Mouse (Mus musculus): ENCODE results near the gene Dnajc24. TPM values are rescaled to one million over a fixed set of nuclear protein-coding genes. Genes with fewer than 3 reads are reported as not detected.

The Dnajc24 gene
- 27.0 and 30.4 TPM in 2 replicates for polyA plus RNA-seq (2015; fragmentation: Nextera tagmentation; extraction: Ambion mirVana)

GRCm38 (mm10) chr2:106002835-106003739 lies at the start of gene Dnajc24:
Gene Dnajc24, minus strand, starts transcription at chr2:106003549.
- peak; percentile 85 for ATAC-seq (ENCODE audit: extremely low read depth, insufficient number of reproducible peaks, low FRiP score, low TSS enrichment)
- H3K4me3 ChIP-seq: peak within 1 kb of the TSS; percentile 67
- WGBS: 2% methylated on average over 44 of the region's 44 CpGs
- H3K4me2 ChIP-seq: peak within 1 kb of the TSS; percentile 74
- H3K4me1 ChIP-seq: peaks cover 7% of the 10 kb centered on the region
- no peaks in the 10 kb centered on the region for H3K9me3 ChIP-seq
- 0 out of 2 replicates have a peak, but pooled peaks cover 6% of the 10 kb centered on the region for H3K27me3 ChIP-seq (replicated peaks)
- H3K36me3 ChIP-seq: peaks cover 8% of the 10 kb centered on the region
- H3K9ac ChIP-seq: peak within 1 kb of the TSS; percentile 88
- peak within 1 kb of the TSS; percentile 69 for H3K27ac ChIP-seq (replicated peaks)

- H3K9ac ChIP-seq: no peak overlapping the region
- H3K27ac ChIP-seq (replicated peaks): no peak overlapping the region
- no peaks in the 10 kb centered on the region for H3K36me3 ChIP-seq
- no peak overlapping the region for H3K4me3 ChIP-seq
- no peak for ATAC-seq (ENCODE audit: extremely low read depth, insufficient number of reproducible peaks, low FRiP score, low TSS enrichment)
- H3K4me1 ChIP-seq: no peaks in the 10 kb centered on the region
- 75% methylated on average over 4 of the region's 4 CpGs for WGBS
- no peaks in the 10 kb centered on the region for H3K9me3 ChIP-seq
- no peaks in the 10 kb centered on the region for H3K27me3 ChIP-seq (replicated peaks)
- no peak overlapping the region for H3K4me2 ChIP-seq
These were observed 43.3 kb upstream of the Dnajc24 start for GRCm38 (mm10) chr2:106046686-106047085.

GRCm38 (mm10) chr2:106042495-106042894 lies 39.1 kb upstream of the Dnajc24 start:
- 72% methylated on average over 7 of the region's 7 CpGs for WGBS
- H3K4me3 ChIP-seq: no peak overlapping the region
- H3K36me3 ChIP-seq: no peaks in the 10 kb centered on the region
- no peak overlapping the region for H3K4me2 ChIP-seq
- no peaks in the 10 kb centered on the region for H3K27me3 ChIP-seq (replicated peaks)
- no peak for ATAC-seq (ENCODE audit: extremely low read depth, insufficient number of reproducible peaks, low FRiP score, low TSS enrichment)
- no peaks in the 10 kb centered on the region for H3K9me3 ChIP-seq
- H3K27ac ChIP-seq (replicated peaks): no peak overlapping the region
- no peak overlapping the region for H3K9ac ChIP-seq
- H3K4me1 ChIP-seq: no peaks in the 10 kb centered on the region

- Histone ChIP-seq H3K9me3 (no peaks in the 10 kb centered on the region), H3K27ac (replicated peaks) (no peak overlapping the region)
- 80% methylated on average over 5 of the region's 5 CpGs for WGBS
These were observed 38.6 kb upstream of the Dnajc24 start for GRCm38 (mm10) chr2:106041961-106042360.

GRCm38 (mm10) chr2:106038286-106038685 lies 34.9 kb upstream of the Dnajc24 start:
- Histone ChIP-seq H3K4me1 (no peaks in the 10 kb centered on the region), H3K27ac (replicated peaks) (no peak overlapping the region), H3K9me3 (no peaks in the 10 kb centered on the region), H3K36me3 (no peaks in the 10 kb centered on the region), H3K4me2 (no peak overlapping the region), H3K27me3 (replicated peaks) (no peaks in the 10 kb centered on the region), H3K9ac (no peak overlapping the region), H3K4me3 (no peak overlapping the region)
- 62% methylated on average over 4 of the region's 4 CpGs for WGBS
- ATAC-seq (ENCODE audit: extremely low read depth, insufficient number of reproducible peaks, low FRiP score, low TSS enrichment): no peak

More at GRCm38 (mm10) chr2:106041961-106042360, 38.6 kb upstream of the Dnajc24 start:
- no peak overlapping the region for H3K4me2 ChIP-seq
- H3K9ac ChIP-seq: no peak overlapping the region
- no peak overlapping the region for H3K4me3 ChIP-seq
- H3K4me1 ChIP-seq: no peaks in the 10 kb centered on the region
- no peak for ATAC-seq (ENCODE audit: extremely low read depth, insufficient number of reproducible peaks, low FRiP score, low TSS enrichment)
- no peaks in the 10 kb centered on the region for H3K27me3 ChIP-seq (replicated peaks)
- H3K36me3 ChIP-seq: no peaks in the 10 kb centered on the region

- no peaks in the 10 kb centered on the region for H3K9me3 ChIP-seq
- H3K36me3 ChIP-seq: no peaks in the 10 kb centered on the region
- no peak overlapping the region for H3K27ac ChIP-seq (replicated peaks)
- no peak overlapping the region for H3K4me2 ChIP-seq
- H3K4me1 ChIP-seq: no peaks in the 10 kb centered on the region
- H3K9ac ChIP-seq: no peak overlapping the region
- WGBS: 49% methylated on average over 3 of the region's 3 CpGs
- no peaks in the 10 kb centered on the region for H3K27me3 ChIP-seq (replicated peaks)
- ATAC-seq (ENCODE audit: extremely low read depth, insufficient number of reproducible peaks, low FRiP score, low TSS enrichment): no peak
- no peak overlapping the region for H3K4me3 ChIP-seq
These were observed 21.5 kb upstream of the Dnajc24 start for GRCm38 (mm10) chr2:106024895-106025294.

- Histone ChIP-seq H3K4me1 (no peaks in the 10 kb centered on the region), H3K27me3 (replicated peaks) (peaks cover 16% of the 10 kb centered on the region; the same call in 1 of the 2 replicates), H3K9ac (no peak overlapping the region), H3K4me3 (no peak overlapping the region), H3K4me2 (no peak overlapping the region), H3K27ac (replicated peaks) (no peak overlapping the region), H3K36me3 (no peaks in the 10 kb centered on the region), H3K9me3 (no peaks in the 10 kb centered on the region)
- 46% methylated on average over 2 of the region's 2 CpGs for WGBS
- no peak for ATAC-seq (ENCODE audit: extremely low read depth, insufficient number of reproducible peaks, low FRiP score, low TSS enrichment)
These were observed 5.1 kb upstream of the Dnajc24 start for GRCm38 (mm10) chr2:106008415-106008814.

GRCm38 (mm10) chr2:105987999-105988398 lies 15.3 kb downstream of the Dnajc24 start:
- H3K4me1 ChIP-seq: no peaks in the 10 kb centered on the region
- ATAC-seq (ENCODE audit: extremely low read depth, insufficient number of reproducible peaks, low FRiP score, low TSS enrichment): no peak
- H3K4me2 ChIP-seq: no peak overlapping the region
- H3K36me3 ChIP-seq: no peaks in the 10 kb centered on the region
- H3K9ac ChIP-seq: no peak overlapping the region
- no peak overlapping the region for H3K27ac ChIP-seq (replicated peaks)
- WGBS: 28% methylated on average over 2 of the region's 2 CpGs
- H3K9me3 ChIP-seq: no peaks in the 10 kb centered on the region
- H3K27me3 ChIP-seq (replicated peaks): no peaks in the 10 kb centered on the region
- no peak overlapping the region for H3K4me3 ChIP-seq

- H3K27ac ChIP-seq (replicated peaks): no peak overlapping the region
- H3K27me3 ChIP-seq (replicated peaks): no peaks in the 10 kb centered on the region
- no peaks in the 10 kb centered on the region for H3K36me3 ChIP-seq
- WGBS: 52% methylated on average over 1 of the region's 1 CpGs
- no peak overlapping the region for H3K4me2 ChIP-seq
- H3K9me3 ChIP-seq: no peaks in the 10 kb centered on the region
- no peak overlapping the region for H3K9ac ChIP-seq
- H3K4me1 ChIP-seq: no peaks in the 10 kb centered on the region
- ATAC-seq (ENCODE audit: extremely low read depth, insufficient number of reproducible peaks, low FRiP score, low TSS enrichment): no peak
- no peak overlapping the region for H3K4me3 ChIP-seq
These were observed 16.2 kb downstream of the Dnajc24 start for GRCm38 (mm10) chr2:105987131-105987530.

GRCm38 (mm10) chr2:105985206-105985605 lies 18.1 kb downstream of the Dnajc24 start:
- peaks cover 2% of the 10 kb centered on the region; the same call in 1 of the 2 replicates for H3K36me3 ChIP-seq
- no peak for ATAC-seq (ENCODE audit: extremely low read depth, insufficient number of reproducible peaks, low FRiP score, low TSS enrichment)
- 82% methylated on average over 7 of the region's 7 CpGs for WGBS
- no peaks in the 10 kb centered on the region for H3K4me1 ChIP-seq
- H3K9ac ChIP-seq: no peak overlapping the region
- H3K27ac ChIP-seq (replicated peaks): no peak overlapping the region
- no peaks in the 10 kb centered on the region for H3K9me3 ChIP-seq
- H3K27me3 ChIP-seq (replicated peaks): no peaks in the 10 kb centered on the region
- H3K4me2 ChIP-seq: no peak overlapping the region
- H3K4me3 ChIP-seq: no peak overlapping the region

GRCm38 (mm10) chr2:105978065-105978464 lies 25.3 kb downstream of the Dnajc24 start:
- H3K27me3 ChIP-seq (replicated peaks): no peaks in the 10 kb centered on the region
- no peak overlapping the region for H3K27ac ChIP-seq (replicated peaks)
- no peak overlapping the region for H3K4me3 ChIP-seq
- no peak overlapping the region for H3K4me2 ChIP-seq
- H3K9me3 ChIP-seq: no peaks in the 10 kb centered on the region
- no peak overlapping the region for H3K9ac ChIP-seq
- H3K36me3 ChIP-seq: peaks cover 5% of the 10 kb centered on the region; the same call in 1 of the 2 replicates
- WGBS: 84% methylated on average over 2 of the region's 2 CpGs
- H3K4me1 ChIP-seq: no peaks in the 10 kb centered on the region; the same call in 1 of the 2 replicates
- no peak for ATAC-seq (ENCODE audit: extremely low read depth, insufficient number of reproducible peaks, low FRiP score, low TSS enrichment)
